Mouse (Mus musculus) Patski (cell line): ENCODE measurements around the gene Ocln. TPM values are rescaled to one million over a fixed set of nuclear protein-coding genes. Genes with fewer than 3 reads are reported as not detected.
A peak's percentile ranks its signal among the peaks of the same experiment; 100 is the strongest.

Experiments used
- ATAC-seq: fragments of 100-300 bp; one replicate; pipeline ENCODE4 v1.8.0; 2021
- CTCF ChIA-PET: fragments of 350-600 bp; sonication (Branson Sonifier 250); formaldehyde crosslinking; loops from one replicate; lab custom pipeline; 2022; ENCODE audit warnings: inconsistent platforms; lab: Charles Lee
- POLR2A ChIA-PET: fragments of 350-600 bp; sonication (Branson Sonifier 250); formaldehyde crosslinking; loops from one replicate; lab custom pipeline; 2022; ENCODE audit warnings: antibody characterized with exemption, inconsistent platforms; lab: Charles Lee
- DNase-seq: peaks from one replicate; pipeline ENCODE4 v3.0.0-alpha.2; 2011; ENCODE audit warnings: low read depth, low spot score
- H3K27me3 ChIP-seq: fragments of 371-371 bp; one replicate; pipeline ENCODE4 v1.5.1; 2021
- CTCF ChIP-seq: fragments of 100-300 bp; IDR thresholded peaks from one replicate; pipeline ENCODE4 v1.5.1; 2021
- in situ Hi-C: fragments of 300-500 bp; cut with MboI; formaldehyde crosslinking; loops from 3 replicates; pipeline ENCODE4 v1.11.1; 2018; ENCODE audit warnings: low pct_unique_long_range_greater_than_20kb, mixed read lengths
- polyA plus RNA-seq: library from polyadenylated mRNA; unstranded; gene quantifications from one replicate; pipeline ENCODE4 v1.2.3, GENCODE M21; 2021

Gene Ocln
- 12.1 TPM for polyA plus RNA-seq

DNA sequence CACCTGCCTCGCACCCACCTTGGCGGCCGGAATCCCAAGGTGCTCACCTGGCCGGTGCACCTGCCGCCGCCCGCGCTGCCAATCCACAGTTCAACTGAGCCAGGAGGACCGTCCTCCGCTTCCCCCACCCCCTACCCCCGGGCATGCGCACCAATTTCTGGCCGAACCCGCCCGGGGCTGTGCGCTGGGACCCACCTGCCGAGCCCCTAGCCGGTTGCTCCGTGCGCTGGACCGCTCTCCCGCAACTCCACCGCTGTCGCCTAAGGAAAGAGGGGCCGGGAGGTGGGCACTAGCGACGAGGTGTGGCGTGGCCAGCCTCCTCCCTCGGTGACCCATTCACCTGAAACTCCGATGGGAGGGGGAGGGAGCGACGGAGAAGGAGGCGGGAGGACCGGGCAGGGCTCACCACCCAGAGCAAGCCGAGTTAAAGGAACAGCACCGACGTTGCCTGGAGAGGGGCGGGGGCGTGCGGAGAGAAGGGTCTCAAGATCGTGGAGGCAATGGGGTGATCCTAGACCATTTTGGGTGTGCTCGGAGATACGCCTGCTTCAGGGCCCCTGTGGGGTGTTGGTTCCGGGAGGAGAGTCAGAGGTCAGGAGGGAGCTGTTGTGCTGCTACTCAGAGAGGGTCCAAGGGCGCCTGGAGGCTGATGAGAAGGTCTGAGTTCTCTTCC is at the start of gene Ocln:
Ocln (minus strand) TSS at position 350 of the 673 bp plus-strand sequence.
- TF ChIP-seq CTCF = no peak
- ATAC-seq = peak; percentile 71
- no peak for DNase-seq
- ChIA-PET CTCF (no interaction called here), POLR2A (interaction anchor here (0.7 to 1.0 kb wide), 2 partner anchors 42 to 61 kb away, joined by 3 read pairs; partner anchors contain the start of gene Gtf2h2)
- in situ Hi-C loops = loop anchor here (10.0 kb wide), 1 partner anchor 58 kb away; the partner anchor contains the start of gene Gtf2h2
- H3K27me3 ChIP-seq = peaks cover 27% of the 10 kb centered on the region

GRCm38 (mm10) chr13:100601034-100601433 is 48.5 kb upstream of the Ocln start:
- TF ChIP-seq CTCF = no peak
- CTCF ChIA-PET = interaction anchor here (1.8 kb wide), 1 partner anchor 13 kb away, joined by 4 read pairs; no protein-coding TSS in a partner anchor
- in situ Hi-C loops = no loop called here
- ATAC-seq (no peak), DNase-seq (no peak)
- H3K27me3 ChIP-seq = no peaks in the 10 kb centered on the region
- POLR2A ChIA-PET = no interaction called here

DNA sequence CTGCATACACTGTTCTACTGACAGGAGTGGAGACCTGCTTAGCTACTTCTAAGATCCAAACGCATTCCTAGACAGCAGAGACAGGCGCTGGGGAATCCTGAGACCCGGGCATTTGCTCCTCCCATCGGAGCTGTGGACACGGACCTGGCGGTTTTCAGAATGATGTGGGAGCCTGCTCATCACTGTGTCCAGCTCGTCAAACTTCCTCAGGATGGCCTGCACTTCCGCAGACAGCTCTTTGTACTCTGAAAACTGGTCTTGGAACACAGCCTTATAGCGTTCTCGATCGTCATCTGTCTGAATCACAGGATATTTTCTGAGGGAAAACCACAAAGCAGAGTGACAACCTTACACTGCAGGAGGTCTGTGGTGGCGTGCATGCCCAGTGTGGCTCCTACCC is 47.8 kb upstream of the Ocln start:
- in situ Hi-C loops = no loop called here
- ChIA-PET CTCF (interaction anchor here (1.8 kb wide), 1 partner anchor 13 kb away, joined by 4 read pairs; no protein-coding TSS in a partner anchor), POLR2A (no interaction called here)
- DNase-seq (no peak), ATAC-seq (no peak)
- no peaks in the 10 kb centered on the region for H3K27me3 ChIP-seq
- TF ChIP-seq CTCF = no peak

GRCm38 (mm10) chr13:100597284-100597683 is 44.8 kb upstream of the Ocln start:
- CTCF ChIA-PET = no interaction called here
- DNase-seq (no peak), ATAC-seq (no peak)
- in situ Hi-C loops = no loop called here
- H3K27me3 ChIP-seq = no peaks in the 10 kb centered on the region
- POLR2A ChIA-PET = no interaction called here
- TF ChIP-seq CTCF = no peak

DNA sequence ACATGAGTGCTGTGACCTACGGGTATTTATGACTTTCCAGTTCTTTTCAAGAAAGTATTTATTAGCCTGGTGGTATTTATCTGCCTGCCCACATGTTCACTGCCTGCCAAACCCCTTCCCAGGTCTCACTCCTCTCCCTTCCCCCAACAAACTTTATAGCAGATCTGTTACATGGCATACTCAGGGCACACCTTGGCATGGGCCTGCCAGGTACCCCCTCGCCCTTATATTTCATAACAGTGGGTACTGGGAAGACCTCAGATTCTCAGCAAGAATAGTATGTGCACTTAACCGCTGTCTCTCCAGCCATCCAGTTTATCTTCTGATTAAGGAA is 43.0 kb upstream of the Ocln start:
- ChIA-PET CTCF (no interaction called here), POLR2A (interaction anchor here (0.7 to 1.0 kb wide), 2 partner anchors 12 to 42 kb away, joined by 3 to 4 read pairs; no protein-coding TSS in a partner anchor)
- ATAC-seq (no peak), DNase-seq (no peak)
- H3K27me3 ChIP-seq = no peaks in the 10 kb centered on the region
- in situ Hi-C loops = no loop called here
- no peak for TF ChIP-seq CTCF

DNA sequence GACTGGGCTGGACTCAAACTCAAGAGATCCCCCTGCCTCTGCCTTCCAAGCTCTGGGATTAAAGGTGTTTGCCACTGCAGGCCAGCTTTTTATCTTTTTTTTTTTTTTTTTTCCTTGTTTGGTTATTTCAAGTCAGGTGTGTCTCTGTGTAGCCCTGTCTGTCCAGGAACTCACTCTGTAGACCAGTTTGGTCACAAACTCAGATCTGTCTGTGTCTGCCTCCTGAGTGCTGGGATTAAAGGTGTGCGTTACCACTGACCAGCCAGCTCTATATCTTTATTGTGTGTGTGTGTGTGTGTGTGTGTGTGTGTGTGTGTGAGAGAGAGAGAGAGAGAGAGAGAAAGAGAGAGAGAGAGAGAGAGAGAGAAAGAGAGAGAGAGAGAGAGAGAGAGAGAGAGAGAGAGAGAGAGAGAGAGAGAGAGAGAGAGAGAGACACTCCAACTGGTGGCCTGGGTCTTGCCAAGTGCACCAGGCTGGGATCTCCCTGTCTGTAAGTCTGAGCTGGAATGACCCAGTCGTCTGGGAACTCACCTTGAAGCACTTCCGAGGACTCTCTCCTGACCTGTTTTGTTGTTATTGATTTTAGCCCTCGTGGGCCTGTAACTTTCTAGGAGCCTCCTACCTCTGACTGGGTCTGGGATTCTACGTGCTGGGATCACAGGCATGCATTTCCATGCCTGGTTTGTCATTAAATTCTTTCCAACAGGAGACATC is 42.5 kb upstream of the Ocln start:
- CTCF ChIA-PET = interaction anchor here (0.9 kb wide), 1 partner anchor 10 kb away, joined by 4 read pairs; no protein-coding TSS in a partner anchor
- POLR2A ChIA-PET = interaction anchor here (0.6 to 1.0 kb wide), 4 partner anchors 12 to 70 kb away, joined by 3 to 5 read pairs (median 4); no protein-coding TSS in a partner anchor
- no peak for ATAC-seq

GRCm38 (mm10) chr13:100594041-100594792 is 41.7 kb upstream of the Ocln start:
- H3K27me3 ChIP-seq = no peaks in the 10 kb centered on the region
- CTCF ChIA-PET = interaction anchor here (0.9 kb wide), 1 partner anchor 9 kb away, joined by 4 read pairs; no protein-coding TSS in a partner anchor
- in situ Hi-C loops = no loop called here
- no peak for ATAC-seq
- POLR2A ChIA-PET = interaction anchor here (0.6 to 1.0 kb wide), 3 partner anchors 11 to 69 kb away, joined by 3 to 5 read pairs (median 3); no protein-coding TSS in a partner anchor
- no peak for TF ChIP-seq CTCF
- no peak for DNase-seq

More for the DNA sequence above, 42.5 kb upstream of the Ocln start:
- no peak for DNase-seq
- TF ChIP-seq CTCF = no peak
- in situ Hi-C loops = no loop called here
- H3K27me3 ChIP-seq = no peaks in the 10 kb centered on the region

GRCm38 (mm10) chr13:100588646-100589045 is 36.1 kb upstream of the Ocln start:
- POLR2A ChIA-PET = no interaction called here
- H3K27me3 ChIP-seq = no peaks in the 10 kb centered on the region
- ATAC-seq = no peak
- CTCF ChIA-PET = no interaction called here
- DNase-seq = no peak
- TF ChIP-seq CTCF = no peak
- in situ Hi-C loops = no loop called here

DNA sequence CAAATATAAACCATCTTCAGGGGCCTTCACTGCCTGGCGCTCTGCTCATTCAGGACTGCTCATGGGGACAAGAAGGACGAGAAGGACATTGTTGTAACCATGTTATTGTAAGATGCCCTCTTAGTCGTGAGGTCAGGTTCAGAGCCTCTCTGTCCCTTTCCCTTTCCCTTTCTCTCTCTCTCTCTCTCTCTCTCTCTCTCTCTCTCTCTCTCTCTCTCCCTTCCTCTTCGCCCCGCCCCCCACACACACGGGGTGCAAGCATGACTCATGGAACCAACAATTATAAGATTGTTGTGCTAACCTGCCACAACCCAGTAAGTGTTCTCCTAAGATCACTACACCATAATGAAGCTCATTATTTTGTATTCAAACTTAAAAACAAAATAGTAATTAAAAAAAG is 29.6 kb upstream of the Ocln start:
- ChIA-PET CTCF (interaction anchor here (0.7 kb wide), 1 partner anchor 69 kb away, joined by 3 read pairs; no protein-coding TSS in a partner anchor), POLR2A (interaction anchor here (1.9 kb wide), 1 partner anchor 12 kb away, joined by 5 read pairs; no protein-coding TSS in a partner anchor)

GRCm38 (mm10) chr13:100581701-100582100 is 29.2 kb upstream of the Ocln start:
- POLR2A ChIA-PET = interaction anchor here (1.0 to 1.9 kb wide), 2 partner anchors 13 to 90 kb away, joined by 3 to 5 read pairs; no protein-coding TSS in a partner anchor
- DNase-seq (peak; percentile 62), ATAC-seq (peak; percentile 44)
- no peak for TF ChIP-seq CTCF
- H3K27me3 ChIP-seq = no peaks in the 10 kb centered on the region
- CTCF ChIA-PET = interaction anchor here (0.7 kb wide), 1 partner anchor 68 kb away, joined by 3 read pairs; no protein-coding TSS in a partner anchor
- in situ Hi-C loops = no loop called here

More for the DNA sequence above, 29.6 kb upstream of the Ocln start:
- H3K27me3 ChIP-seq = no peaks in the 10 kb centered on the region
- in situ Hi-C loops = no loop called here
- no peak for DNase-seq
- peak; percentile 21 for ATAC-seq
- TF ChIP-seq CTCF = no peak
